Mouse (Mus musculus) right cerebral cortex, postnatal 4 days (tissue): ENCODE results near the gene Hist2h4.
A peak's percentile ranks its signal among the peaks of the same experiment; 100 is the strongest.

Source experiments
- DNase-seq: peaks from one replicate; pipeline ENCODE4 v3.0.0-alpha.2; 2022

The Hist2h4 gene

DNA sequence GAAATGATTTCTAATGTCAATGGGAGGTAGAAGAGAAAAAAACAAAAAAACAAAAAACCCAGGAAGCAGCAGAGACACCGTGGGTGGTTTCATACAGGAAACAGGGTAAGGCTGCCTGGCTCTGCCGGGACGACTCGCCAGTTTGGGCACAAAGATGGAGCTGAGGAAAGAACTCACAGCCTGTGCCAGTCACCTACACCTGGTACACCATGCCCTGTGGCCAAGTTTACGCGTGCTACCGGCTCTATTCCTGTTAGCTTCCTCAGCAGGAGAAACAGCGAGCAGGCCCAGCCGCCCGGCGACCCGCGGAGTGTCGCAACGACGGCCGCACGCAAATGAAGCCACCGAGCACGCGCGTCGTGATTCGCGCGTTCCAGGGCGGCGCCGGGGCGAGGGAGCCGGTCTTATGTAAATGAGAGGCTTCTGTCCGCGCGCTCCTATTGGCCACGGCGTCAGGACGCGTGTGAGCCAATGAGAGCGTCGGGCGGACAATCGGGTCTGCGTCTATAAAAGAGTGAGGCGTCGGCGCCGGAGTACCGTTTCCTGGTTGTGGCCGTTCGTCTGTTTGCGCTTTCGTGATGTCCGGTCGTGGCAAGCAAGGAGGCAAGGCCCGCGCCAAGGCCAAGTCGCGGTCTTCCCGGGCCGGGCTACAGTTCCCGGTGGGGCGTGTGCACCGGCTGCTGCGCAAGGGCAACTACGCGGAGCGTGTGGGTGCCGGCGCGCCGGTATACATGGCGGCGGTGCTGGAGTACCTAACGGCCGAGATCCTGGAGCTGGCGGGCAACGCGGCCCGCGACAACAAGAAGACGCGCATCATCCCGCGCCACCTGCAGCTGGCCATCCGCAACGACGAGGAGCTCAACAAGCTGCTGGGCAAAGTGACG, 17.9 kb downstream of the Hist2h4 start, which contains the start of gene Hist2h2aa1:
Gene Hist2h2aa1, plus strand, starts transcription at position 495 of the 884 bp plus-strand sequence.
- DNase-seq: peak; percentile 78

DNA sequence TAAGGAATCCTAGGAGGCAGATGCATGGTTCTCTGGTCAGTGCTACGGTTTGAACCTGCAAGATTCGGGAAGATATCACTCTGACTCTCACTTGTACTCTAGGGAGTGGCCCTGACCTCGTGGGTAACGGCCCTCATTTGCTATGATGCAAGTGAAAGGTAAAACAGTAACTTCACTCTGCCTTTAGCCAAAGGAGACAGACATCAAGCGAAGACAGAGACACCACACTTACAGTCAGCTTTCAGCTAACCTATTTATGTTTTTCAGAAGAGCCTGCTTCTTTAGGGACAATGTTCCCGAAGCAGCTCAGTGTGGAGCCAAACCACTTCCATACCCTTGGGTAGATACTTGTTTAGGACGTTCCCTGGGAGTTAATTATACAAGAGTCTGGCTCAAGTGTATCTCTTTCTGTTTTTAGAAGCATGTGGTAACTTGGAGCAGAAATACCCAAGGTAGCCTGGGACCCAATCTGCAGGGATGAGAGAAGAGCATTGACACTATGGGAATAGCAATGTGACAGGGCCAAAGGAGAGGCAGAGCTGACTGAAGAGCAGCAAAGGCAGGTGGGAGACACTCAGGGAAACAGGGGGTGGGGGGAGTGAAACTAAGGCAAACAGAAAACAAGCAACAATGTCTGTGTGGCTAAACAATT, 19.1 kb downstream of the Hist2h4 start:
- no peak for DNase-seq

DNA sequence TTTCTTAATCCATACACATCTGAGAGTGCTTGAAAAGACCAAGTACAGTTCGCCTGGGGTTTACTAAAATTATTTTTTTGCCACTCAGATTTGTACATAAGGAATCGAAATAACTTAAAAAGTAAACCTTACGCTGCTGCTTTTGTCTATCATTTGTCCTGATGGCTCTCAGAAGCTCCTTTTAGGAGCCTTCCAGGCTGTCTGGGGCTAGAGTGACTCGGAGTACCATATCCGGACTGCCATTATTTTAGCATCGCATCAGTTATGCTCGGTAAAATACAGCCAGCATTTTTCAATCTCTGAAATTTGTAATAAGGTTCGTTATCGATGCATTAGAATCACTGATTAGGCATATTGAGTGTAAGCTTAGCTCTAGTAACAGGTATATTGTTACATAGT, 22.3 kb downstream of the Hist2h4 start:
- no peak for DNase-seq

DNA sequence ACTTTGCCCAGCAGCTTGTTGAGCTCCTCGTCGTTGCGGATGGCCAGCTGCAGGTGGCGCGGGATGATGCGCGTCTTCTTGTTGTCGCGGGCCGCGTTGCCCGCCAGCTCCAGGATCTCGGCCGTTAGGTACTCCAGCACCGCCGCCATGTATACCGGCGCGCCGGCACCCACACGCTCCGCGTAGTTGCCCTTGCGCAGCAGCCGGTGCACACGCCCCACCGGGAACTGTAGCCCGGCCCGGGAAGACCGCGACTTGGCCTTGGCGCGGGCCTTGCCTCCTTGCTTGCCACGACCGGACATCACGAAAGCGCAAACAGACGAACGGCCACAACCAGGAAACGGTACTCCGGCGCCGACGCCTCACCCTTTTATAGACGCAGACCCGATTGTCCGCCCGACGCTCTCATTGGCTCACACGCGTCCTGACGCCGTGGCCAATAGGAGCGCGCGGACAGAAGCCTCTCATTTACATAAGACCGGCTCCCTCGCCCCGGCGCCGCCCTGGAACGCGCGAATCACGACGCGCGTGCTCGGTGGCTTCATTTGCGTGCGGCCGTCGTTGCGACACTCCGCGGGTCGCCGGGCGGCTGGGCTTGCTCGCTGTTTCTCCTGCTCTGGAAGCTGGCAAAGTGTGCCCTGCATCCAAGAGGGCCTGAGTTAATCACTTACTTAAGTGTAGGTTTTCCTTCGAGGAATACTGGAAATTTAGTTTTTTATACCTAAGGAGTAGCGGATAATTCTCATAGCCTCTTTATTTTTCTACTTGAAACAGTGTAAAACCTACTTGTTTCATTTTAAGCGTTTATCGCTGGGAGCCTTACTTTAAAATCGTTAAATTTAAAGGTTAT, 22.9 kb downstream of the Hist2h4 start, which contains the start of gene Hist2h2aa2:
Gene Hist2h2aa2, minus strand, starts transcription at position 328 of the 850 bp plus-strand sequence.
- peak; percentile 87 for DNase-seq

DNA sequence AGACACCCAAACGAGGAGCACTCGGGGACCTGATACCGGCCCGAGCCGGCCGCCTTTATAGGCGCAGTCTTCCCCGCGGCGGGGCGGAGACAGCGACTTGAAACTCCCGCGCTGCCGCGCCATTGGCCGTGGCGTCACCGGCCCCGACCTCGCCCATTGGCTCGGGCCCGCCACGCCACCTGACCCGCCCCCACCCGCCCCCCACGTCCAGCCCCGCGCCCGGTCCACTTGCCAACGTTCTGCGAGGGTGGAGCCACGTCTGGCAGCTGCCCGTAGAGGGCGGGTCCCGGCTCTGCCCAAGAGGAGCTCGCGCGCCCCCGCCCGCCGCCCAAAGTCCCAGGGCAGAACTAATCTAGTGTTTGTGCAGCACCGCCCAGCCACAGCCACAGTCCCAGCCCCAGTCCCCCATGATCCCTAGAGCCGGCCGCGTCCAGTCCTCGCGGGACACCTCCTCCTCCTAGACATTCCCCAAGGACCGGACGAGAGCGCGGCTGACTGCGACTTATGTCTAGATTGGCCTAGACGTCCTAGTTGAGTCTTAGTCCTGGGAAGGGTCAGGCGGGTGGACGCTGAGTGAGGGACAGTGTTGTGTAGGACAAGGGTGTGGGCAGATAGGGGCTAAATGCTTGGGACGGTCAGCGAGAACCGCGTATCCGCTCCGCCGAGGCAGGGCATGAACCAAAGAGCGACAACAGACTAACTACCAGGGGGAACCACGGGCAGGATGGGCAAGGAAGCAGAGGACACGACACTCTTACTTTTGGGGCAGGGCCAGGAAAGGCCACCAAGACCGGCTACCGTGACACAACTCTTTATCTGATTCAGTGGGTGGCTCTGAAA, 23.9 kb downstream of the Hist2h4 start, which contains the start of gene Hist2h3c2:
Gene Hist2h3c2, minus strand, starts transcription at position 174 of the 840 bp plus-strand sequence.
- peak; percentile 18 for DNase-seq

DNA sequence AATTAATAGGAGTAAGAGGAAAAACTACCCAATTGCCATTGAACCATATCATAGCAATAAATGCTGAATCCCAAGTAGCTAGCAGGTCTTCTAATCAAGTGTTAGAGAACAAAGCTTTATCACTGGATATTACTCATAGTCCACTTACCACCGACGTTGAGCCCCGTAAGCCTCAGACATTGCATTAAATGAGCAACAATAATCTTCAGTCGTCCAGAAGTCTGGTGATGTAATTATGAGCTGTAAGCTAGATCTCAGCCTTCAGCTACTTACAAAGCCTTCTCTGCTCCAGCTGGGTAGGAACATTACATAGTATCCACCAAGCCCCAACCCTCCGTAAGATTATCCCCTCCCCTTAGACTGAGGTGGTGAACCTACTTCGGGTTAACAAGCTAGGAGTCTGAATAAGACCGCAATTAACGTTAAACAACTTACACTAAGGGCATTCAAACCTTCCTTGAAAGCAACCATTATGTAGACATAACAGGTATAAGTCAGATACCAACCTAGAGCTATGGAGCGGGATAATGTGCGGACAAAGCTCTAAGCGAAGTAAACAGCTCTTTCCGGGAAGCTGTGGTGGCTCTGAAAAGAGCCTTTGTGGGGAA, 25.1 kb downstream of the Hist2h4 start:
- DNase-seq: no peak

DNA sequence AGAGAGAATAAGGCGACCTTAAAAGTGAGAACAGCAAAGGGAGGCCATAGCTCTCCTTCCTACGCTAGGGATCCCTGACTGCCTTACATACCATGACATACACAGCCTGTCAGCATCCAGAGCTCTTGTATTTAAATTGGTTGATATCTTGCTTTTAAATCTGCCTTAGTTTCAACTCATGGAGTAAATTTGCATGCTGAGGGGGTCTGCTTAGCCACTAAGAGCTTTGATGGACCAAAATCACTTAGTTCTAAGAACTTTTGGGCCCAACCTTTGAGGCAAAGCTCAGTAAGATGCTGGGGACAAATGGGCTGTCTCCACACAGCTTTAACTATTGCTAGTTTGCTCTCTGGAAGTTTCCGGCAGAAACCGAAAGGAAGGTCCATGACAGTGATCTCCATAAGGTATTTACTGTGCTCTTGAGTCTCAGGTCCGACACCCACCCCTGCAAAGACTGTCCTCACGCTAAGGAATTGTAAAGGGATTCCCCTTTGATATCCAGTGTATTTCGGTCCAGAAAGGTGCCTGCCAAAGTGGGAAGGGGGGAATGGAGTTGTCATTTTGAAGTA, 25.7 kb downstream of the Hist2h4 start:
- no peak for DNase-seq

DNA sequence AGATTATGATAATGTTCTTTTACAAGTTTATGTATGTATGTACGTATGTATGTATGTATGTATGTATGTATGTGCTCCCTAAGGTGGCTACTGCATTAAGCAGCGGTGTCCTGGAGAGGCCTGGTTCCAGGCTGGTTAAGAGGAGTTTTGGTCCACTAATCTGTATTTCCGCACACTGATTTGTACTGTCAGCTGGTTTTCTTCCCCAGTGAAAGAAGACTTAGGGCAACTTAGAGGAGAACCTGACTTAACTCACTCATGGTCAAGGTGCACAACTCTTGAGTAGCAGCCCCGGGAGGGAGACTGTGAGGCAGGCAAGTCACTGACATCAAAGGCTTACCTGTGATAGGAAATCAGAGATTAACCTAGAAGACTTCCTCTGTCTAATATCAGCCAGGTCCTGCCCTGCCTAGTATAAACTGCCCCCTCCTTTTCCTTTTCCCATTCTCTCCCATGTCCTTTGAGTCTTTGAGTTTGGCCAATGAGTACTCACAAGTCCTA, 26.2 kb downstream of the Hist2h4 start:
- DNase-seq: no peak

DNA sequence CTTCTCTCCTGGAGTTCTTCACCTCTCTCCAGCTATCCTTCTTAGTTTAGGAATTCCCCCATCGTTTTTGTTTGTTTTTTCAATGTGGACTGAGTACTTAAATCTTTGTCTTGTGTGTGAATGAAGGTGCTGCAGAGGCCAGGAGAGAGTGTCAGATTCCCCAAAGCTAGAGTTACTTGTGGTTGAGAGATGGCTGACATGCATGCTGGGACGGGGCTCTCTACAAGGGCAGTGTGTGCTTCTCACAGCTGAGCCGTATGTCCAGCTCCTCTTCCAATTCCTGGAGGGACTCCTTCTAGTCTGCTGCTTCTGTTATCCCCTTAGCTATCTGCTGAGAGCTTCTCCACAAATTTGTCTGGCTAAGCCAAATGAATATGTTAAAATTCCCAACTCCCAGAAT, 27.3 kb downstream of the Hist2h4 start:
- DNase-seq: no peak

DNA sequence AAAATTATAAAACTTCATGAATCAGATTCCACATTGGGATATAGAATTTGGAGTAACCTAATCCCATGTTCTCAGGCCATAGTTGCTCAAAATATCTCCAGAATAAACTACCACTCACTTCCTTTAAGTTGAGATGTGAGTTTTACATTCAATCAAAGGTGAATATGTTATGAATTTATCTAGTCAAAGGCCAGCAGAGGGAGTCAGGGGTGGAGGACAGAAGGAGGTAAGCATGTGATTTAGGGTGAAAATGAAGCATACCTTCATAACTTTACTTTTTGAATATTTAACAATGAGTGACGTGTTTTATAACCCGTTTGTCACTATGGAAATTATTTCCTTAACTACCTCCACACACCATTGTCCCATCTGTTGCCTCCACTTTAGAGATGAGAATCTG, 28.2 kb downstream of the Hist2h4 start:
- DNase-seq: no peak

DNA sequence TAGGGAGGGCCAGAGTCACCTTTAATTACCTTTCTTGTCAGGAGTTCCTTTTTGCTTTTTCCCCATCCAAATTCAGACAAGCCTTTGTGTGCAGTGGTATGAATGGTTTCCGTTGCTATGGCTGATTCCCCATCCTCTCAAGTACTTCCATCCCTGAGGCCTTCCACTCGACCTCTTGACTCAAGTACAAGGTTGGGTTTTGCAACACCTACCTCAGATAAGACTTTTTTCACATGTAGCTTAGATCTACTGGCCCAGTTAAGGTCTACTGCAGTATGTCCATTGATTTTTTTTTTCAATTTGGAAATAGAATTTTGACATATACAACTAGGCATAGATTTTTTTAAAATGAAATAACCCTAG, 31.4 kb downstream of the Hist2h4 start:
- DNase-seq: no peak

DNA sequence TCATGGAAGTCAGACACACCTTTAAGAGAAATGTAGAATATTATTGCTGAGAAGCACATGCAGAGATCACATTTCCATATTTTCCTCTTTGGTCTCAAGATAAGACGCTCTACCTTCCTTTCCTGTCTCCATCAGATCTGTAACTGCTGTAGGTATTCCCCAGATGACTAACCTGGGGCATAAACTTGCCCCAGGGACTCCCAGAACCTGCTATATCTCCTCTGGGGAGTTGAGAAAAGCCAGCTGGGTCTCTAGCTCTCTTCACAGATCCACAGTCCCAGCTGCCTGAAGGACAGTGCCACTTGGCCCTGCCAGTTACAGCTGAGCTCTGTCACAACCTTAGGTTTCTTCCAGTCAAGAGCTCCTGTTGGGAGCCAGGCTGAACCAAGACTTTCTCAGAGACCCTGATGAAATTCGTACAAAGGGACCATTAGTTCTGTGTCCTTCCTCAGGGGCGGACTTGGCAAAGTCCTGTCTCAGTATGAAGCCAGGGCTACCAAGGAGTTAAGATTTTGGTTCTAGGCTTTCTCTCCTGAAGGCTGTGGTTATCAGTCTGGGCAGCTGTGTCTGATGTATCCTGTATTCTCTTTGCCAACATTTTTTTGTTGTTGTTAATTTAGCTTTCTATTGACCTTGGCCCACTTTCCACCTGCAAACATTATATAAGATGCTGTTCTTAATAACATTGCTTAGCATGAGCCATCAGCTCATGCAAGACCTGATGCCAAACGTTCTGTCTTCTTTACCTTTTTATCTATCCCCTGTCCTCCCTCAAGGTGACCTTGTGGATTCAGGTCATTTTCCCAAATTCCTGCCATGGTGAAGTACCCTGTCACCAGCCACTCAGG, 32.0 kb downstream of the Hist2h4 start:
- DNase-seq: no peak

DNA sequence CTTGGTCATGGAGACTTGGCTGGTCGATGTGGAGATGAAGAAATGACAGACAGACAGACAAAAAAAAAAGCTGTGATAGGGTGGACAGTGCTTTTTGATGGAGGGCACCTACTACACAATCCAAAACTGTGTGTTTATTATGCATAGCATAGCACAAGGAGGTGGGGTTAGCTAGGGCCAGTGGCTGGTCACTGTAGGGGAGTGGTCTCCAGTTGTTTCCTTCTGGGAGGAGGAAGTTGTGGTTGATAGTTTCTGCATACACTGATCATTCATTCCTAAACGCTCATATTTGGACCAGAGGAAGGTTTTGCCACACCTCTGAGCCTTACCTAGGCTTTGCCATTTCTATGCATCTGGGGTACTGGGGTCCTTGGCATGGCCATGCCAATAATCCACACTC, 32.7 kb downstream of the Hist2h4 start:
- DNase-seq: no peak

DNA sequence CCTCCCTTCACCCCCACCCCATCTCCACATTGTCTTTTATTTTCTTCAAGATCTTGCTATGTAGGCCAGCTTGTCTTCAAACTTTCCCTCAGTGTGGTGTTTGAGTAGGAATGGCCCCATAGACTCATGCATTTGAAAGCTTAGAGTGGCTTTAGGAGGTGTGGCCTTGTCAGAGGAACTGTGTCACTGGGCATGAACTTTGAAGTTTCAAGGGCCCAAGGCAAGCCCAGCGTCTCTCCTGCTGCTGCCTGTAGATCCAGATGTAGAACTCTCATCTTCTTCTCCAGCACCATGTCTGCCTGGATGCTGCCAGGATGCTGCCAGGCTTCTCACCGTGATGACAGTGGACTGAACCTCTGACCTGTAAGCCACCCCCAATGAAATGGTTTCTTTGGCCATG, 34.3 kb downstream of the Hist2h4 start:
- DNase-seq: no peak

DNA sequence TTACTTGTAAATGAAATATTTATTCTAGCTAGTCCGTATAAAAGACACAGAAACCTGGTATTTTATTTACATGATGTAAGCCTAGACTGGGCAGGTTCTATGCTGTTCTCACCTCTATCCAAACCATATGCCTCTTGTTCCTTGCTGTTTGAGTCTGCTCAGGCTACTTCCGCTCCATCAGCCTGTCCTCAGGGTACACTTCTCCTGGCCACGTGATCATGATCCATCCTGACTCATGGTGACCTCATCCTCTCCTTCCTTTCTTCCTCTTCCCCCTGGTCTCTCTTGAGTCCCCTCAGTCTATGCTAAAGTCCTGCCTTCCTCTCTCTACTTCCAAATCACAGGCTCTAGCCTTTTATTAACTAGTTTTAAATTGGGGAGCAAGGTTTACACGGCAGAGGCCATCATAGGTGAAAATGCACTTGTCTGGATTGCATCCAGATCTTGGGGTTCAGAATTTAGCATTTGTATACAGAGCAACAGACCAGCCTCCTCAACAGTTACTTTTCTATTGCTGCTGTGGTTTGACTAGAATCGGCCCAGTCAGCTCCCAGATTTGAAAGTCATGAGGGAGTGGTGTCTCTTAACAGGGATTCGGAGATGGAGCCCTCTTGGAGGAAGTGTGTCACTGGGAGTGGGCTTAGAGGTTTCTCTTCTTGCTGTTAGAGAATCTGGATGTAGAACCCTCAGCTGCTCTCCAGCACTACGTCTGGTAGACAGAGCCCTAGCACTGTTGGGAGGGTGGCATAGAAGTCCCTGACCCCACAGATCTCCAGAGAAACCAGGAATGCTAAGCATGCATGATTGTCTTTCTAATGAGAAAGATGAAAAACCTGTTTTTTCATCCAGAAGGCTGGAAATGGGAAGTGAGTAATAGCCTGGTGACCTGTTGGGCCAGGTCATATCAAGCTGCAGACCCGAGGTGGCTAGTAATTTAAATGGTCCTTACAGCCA, 36.1 kb downstream of the Hist2h4 start:
- no peak for DNase-seq

DNA sequence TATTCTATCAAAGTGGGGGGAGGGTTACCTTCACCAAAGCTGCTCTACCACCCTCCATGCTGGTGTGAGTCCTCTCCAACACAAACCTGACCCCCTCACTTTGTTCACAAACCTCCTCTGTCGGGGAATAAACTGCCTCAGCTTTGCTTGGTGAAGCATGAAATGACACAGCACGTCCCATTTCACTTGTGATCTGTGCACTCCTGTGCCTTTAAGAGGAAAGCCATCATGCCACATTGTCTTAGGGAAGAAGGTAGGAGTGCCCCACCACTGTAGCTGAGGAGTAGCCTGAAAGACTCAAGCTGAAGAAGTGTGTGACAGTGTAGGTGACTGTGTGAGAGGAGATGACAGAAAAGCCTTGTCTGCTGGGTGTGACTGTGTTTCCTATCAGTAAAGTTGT, 37.7 kb downstream of the Hist2h4 start:
- no peak for DNase-seq

DNA sequence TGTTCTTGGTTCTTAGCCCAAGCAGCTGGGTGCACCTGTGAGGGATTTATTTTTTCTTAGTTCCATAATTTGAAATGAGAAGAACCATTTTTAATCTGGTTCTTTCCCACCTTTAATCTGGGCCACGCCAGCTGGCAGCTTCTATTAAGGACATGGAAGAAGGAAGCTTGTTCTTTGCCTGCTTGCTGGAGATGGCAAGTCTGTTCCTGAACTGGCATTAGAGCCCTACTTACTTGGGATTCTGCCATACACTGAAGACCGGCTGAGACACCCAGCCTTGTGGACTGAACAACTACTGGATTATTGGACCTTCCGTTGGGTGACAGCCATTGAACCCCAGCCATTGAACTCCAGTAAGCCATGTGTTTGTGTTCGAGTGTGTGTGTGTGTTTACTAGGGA, 40.3 kb downstream of the Hist2h4 start:
- no peak for DNase-seq

DNA sequence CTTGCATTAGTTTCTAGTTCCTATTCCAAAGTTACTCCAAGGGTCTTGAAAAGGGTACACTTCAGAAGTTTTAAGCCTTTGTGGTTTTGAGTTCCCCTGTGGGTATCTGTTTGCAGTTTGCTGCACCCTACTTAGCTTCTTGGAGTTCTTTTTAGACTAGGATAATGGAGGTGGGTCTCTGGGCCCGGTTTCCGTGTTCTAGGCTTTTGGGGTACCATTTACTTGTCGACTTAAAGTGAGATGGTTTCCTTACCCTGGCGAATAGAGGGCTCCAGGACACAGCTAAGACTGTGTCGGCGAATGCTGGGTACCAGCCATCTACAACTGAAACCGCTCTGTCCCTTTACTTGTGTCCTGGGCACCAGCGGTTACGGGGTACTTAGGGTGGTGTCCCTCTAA, 41.5 kb downstream of the Hist2h4 start:
- no peak for DNase-seq
